Mouse (Mus musculus) heart, adult 2 months (tissue): ENCODE measurements around the gene Nup107. TPM values are rescaled to one million over a fixed set of nuclear protein-coding genes. Genes with fewer than 3 reads are reported as not detected.

Experiments used
- DNase-seq, 2 experiments: peaks; one replicate each; pipeline ENCODE4 v3.0.0; 2021
- H3K27ac ChIP-seq: fragments of 200-600 bp; 2 replicates; pipeline ENCODE4 v1.8.1; 2022
- H3K27me3 ChIP-seq: fragments of 200-500 bp; 2 replicates; pipeline ENCODE4 v1.6.1; 2012; ENCODE audit warnings: mild to moderate bottlenecking, low read length, inconsistent platforms, mixed read lengths; ENCODE audit not compliant: control insufficient read depth, insufficient read depth
- H3K36me3 ChIP-seq: fragments of 200-500 bp; 2 replicates; pipeline ENCODE4 v1.6.1; 2012; ENCODE audit warnings: low read length, inconsistent platforms; ENCODE audit not compliant: control insufficient read depth, insufficient read depth
- H3K4me1 ChIP-seq: fragments of 200-500 bp; 2 replicates; pipeline ENCODE4 v1.6.1; 2011; ENCODE audit warnings: low read length; ENCODE audit not compliant: control insufficient read depth, insufficient read depth
- H3K4me3 ChIP-seq: fragments of 200-600 bp; 2 replicates; pipeline ENCODE4 v1.8.1; 2022
- H3K79me2 ChIP-seq: fragments of 200-500 bp; replicated peaks from 2 replicates; pipeline ENCODE4 v1.6.1; 2012; ENCODE audit warnings: mild to moderate bottlenecking, inconsistent platforms, low read length, moderate library complexity, mixed read lengths; ENCODE audit not compliant: control insufficient read depth, insufficient read depth
- H3K9ac ChIP-seq: fragments of 200-500 bp; 2 replicates; pipeline ENCODE4 v1.6.1; 2012; ENCODE audit warnings: low read depth, mild to moderate bottlenecking, control low read depth, inconsistent platforms, low read length, mixed read lengths
- CTCF ChIP-seq: fragments of 200-600 bp; IDR thresholded peaks from 2 replicates; pipeline ENCODE4 v1.8.1; 2022; ENCODE audit warnings: antibody characterized with exemption, mild to moderate bottlenecking, moderate library complexity
- EP300 ChIP-seq: fragments of 200-500 bp; IDR thresholded peaks from 2 replicates; pipeline ENCODE4 v1.6.1; 2011; ENCODE audit warnings: low read depth, low read length, control low read depth; ENCODE audit not compliant: insufficient read depth
- POLR2A ChIP-seq: fragments of 200-500 bp; IDR thresholded peaks from 2 replicates; pipeline ENCODE4 v1.6.1; 2011; ENCODE audit warnings: mild to moderate bottlenecking, low read depth, low read length, control low read depth; ENCODE audit not compliant: insufficient read depth
- WGBS: fragments of 180-500 bp; shearing (Covaris S2); methylation state at CpG from one replicate; pipeline ENCODE4 v1.1.7; 2018; 5-methylcytosine and 5-hydroxymethylcytosine counted together
- intact Hi-C: fragments of 180-260 bp; cut with DNase I; formaldehyde crosslinking; loops from one replicate; pipeline ENCODE4 v1.15.1; 2025
- polyA plus RNA-seq: library from polyadenylated mRNA; depleted of rRNA; stranded (reverse); fragments of >200 nt; gene quantifications from 2 replicates; pipeline ENCODE4 v1.2.3, GENCODE M21; 2012; rRNA removed
- total RNA-seq, 2 experiments: library from RNA; stranded (reverse); gene quantifications; 2 replicates each; pipeline ENCODE4 v1.2.3; 2021

The Nup107 gene
- total and polyA plus RNA-seq, 3 experiments = 4.9 to 8.6 (median 7.0) TPM

DNA sequence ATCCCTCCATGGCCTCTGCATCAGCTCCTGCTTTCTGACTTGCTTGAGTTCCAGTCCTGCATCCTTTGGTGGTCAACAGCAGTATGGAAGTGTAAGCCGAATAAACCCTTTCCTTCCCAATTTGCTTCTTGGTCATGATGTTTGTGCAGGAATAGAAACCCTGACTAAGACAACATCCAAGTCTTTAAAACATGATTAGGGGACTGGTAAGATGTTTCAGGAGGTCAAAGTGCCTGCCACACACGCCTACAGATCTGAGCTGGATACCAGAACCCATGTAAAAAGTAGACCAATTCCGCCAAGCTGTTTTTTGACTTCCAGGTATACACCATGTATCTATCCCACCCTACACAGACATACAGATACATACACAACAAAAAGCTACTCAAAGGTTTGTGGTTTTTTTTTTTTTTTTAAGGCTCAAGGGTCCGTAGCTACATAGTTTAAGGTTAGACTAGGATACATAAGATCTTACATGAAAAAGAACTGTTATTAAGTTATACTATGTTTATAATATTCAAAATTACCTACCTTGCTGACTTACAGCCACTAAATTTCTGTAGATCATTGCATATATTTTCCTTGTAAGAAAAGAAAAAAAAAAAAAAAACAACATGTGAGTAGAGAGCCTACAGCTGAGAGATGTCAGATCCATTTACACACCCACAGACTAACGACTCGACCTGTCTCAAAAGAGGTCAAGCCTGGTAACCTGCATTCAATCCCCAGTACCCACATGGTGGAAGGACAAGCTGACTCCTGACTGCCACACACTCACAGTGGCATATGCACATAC, 91.3 kb downstream of the Nup107 start:
- intact Hi-C loops = no loop called here
- 87% methylated on average over 6 of the region's 6 CpGs for WGBS
- no peak for DNase-seq
- Histone ChIP-seq H3K4me3 (no peak overlapping the region), H3K27me3 (no peaks in the 10 kb centered on the region), H3K36me3 (peaks cover 27% of the 10 kb centered on the region), H3K4me1 (no peaks in the 10 kb centered on the region), H3K79me2 (0 out of 2 replicates have a peak, but pooled peaks cover 3% of the 10 kb centered on the region), H3K27ac (no peak overlapping the region), H3K9ac (no peak overlapping the region)
- TF ChIP-seq POLR2A (no peak), EP300 (no peak), CTCF (no peak)

Other genes with a start within 250 kb of the Nup107 start
- gene Cpm, start 163.2 kb downstream of the Nup107 start, total RNA-seq = 1 to 10 TPM; 2.8 to 4.0 TPM
- gene Cpm, start 163.2 kb downstream of the Nup107 start, polyA plus RNA-seq = 3.5 and 6.6 TPM in 2 replicates
- 10 to 100 TPM; 50.1 to 51.8 TPM for gene Mdm2, start 81.9 kb downstream of the Nup107 start, total RNA-seq
- gene Mdm2, start 81.9 kb downstream of the Nup107 start, polyA plus RNA-seq = 24.5 and 36.2 TPM in 2 replicates
- 1 to 10 TPM; 7.4 to 8.0 TPM for gene Slc35e3, start 46.3 kb downstream of the Nup107 start, total RNA-seq
- gene Slc35e3, start 46.3 kb downstream of the Nup107 start, polyA plus RNA-seq = 5.7 and 9.2 TPM in 2 replicates
- 10 to 100 TPM; 48.0 to 53.4 TPM for gene Rap1b, start 53.3 kb upstream of the Nup107 start, total RNA-seq
- 23.4 and 47.4 TPM in 2 replicates for gene Rap1b, start 53.3 kb upstream of the Nup107 start, polyA plus RNA-seq